Mouse (Mus musculus): ENCODE measurements at regions not wholly inside any gene's neighbourhood (a gene's known extent, or its start where the extent isn't known, plus 50 kb on each side); places are given as distances from the start of the nearest gene placed in this dataset.
A peak's percentile ranks its signal among the peaks of the same experiment; 100 is the strongest.
"Not testable (repeated sequence)": the region's sequence is repeated elsewhere in the genome, so short reads cannot be mapped to it uniquely, and the experiment has no call there.

GRCm38 (mm10) chr12:113701841-113702240, 158.1 kb downstream of the Adam6a start:
- not testable (repeated sequence) for DNase-seq (ENCODE audit: low spot score)

- DNase-seq (ENCODE audit: low spot score) = peak; percentile 4
Measured at GRCm38 (mm10) chr12:113716406-113716805, 172.7 kb downstream of the Adam6a start.

- no peak for DNase-seq (ENCODE audit: low spot score)
Measured at GRCm38 (mm10) chr12:113735847-113736246, 192.1 kb downstream of the Adam6a start.

- no peak for DNase-seq (ENCODE audit: low spot score)
Measured at GRCm38 (mm10) chr12:113746277-113746676, 202.6 kb downstream of the Adam6a start.

- no peak for DNase-seq (ENCODE audit: low spot score)
Measured at GRCm38 (mm10) chr12:113747987-113748386, 204.3 kb downstream of the Adam6a start.

GRCm38 (mm10) chr12:113769587-113769986, 225.9 kb downstream of the Adam6a start:
- DNase-seq (ENCODE audit: low spot score) = no peak

GRCm38 (mm10) chr12:113795876-113796275, 252.2 kb downstream of the Adam6a start:
- not testable (repeated sequence) for DNase-seq (ENCODE audit: low spot score)

- no peak for DNase-seq (ENCODE audit: low spot score)
Measured at GRCm38 (mm10) chr12:113826377-113826776, 282.7 kb downstream of the Adam6a start.

- peak; percentile 11 for DNase-seq (ENCODE audit: low spot score)
Measured at GRCm38 (mm10) chr12:113858893-113859292, 315.2 kb downstream of the Adam6a start.

- DNase-seq (ENCODE audit: low spot score) = no peak
Measured at GRCm38 (mm10) chr12:113878826-113879225, 335.1 kb downstream of the Adam6a start.

GRCm38 (mm10) chr12:113896152-113896551, 352.4 kb downstream of the Adam6a start:
- no peak for DNase-seq (ENCODE audit: low spot score)

- DNase-seq (ENCODE audit: low spot score) = no peak
Measured at GRCm38 (mm10) chr12:113906459-113906858, 362.8 kb downstream of the Adam6a start.

GRCm38 (mm10) chr12:113907751-113908150, 364.0 kb downstream of the Adam6a start:
- DNase-seq (ENCODE audit: low spot score) = no peak

GRCm38 (mm10) chr12:113911770-113912169, 368.1 kb downstream of the Adam6a start:
- no peak for DNase-seq (ENCODE audit: low spot score)

GRCm38 (mm10) chr12:113940721-113941120, 397.0 kb downstream of the Adam6a start:
- DNase-seq (ENCODE audit: low spot score) = no peak

- DNase-seq (ENCODE audit: low spot score) = not testable (repeated sequence)
Measured at GRCm38 (mm10) chr12:113943661-113944327, 400.1 kb downstream of the Adam6a start.

GRCm38 (mm10) chr12:113945786-113946185, 402.1 kb downstream of the Adam6a start:
- DNase-seq (ENCODE audit: low spot score) = not testable (repeated sequence)

- DNase-seq (ENCODE audit: low spot score) = not testable (repeated sequence)
Measured at GRCm38 (mm10) chr12:113948017-113948416, 404.3 kb downstream of the Adam6a start.

- DNase-seq (ENCODE audit: low spot score) = no peak
Measured at GRCm38 (mm10) chr12:113974271-113974670, 430.6 kb downstream of the Adam6a start.

GRCm38 (mm10) chr12:113981613-113982012, 437.9 kb downstream of the Adam6a start:
- peak; percentile 64 for DNase-seq (ENCODE audit: low spot score)

GRCm38 (mm10) chr12:113987233-113987990, 443.7 kb downstream of the Adam6a start:
- no peak for DNase-seq (ENCODE audit: low spot score)

- no peak for DNase-seq (ENCODE audit: low spot score)
Measured at GRCm38 (mm10) chr12:113992425-113992824, 448.7 kb downstream of the Adam6a start.

GRCm38 (mm10) chr12:113994284-113994683, 450.6 kb downstream of the Adam6a start:
- not testable (repeated sequence) for DNase-seq (ENCODE audit: low spot score)
